Mouse (Mus musculus) activated CD4-positive, CD25-positive, alpha-beta regulatory T cell, adult 9 weeks (primary cell): Measurements from ENCODE around the gene Nkapd1. TPM values are rescaled to one million over a fixed set of nuclear protein-coding genes. Genes with fewer than 3 reads are reported as not detected.

Experiments
- polyA plus RNA-seq: library from polyadenylated mRNA; unstranded; fragments of 100-300 nt; shearing (Covaris generic); gene quantifications from one replicate; pipeline ENCODE4 v1.2.1, GENCODE M21; 2017

Nkapd1 gene
- 20.5 TPM for polyA plus RNA-seq

DNA sequence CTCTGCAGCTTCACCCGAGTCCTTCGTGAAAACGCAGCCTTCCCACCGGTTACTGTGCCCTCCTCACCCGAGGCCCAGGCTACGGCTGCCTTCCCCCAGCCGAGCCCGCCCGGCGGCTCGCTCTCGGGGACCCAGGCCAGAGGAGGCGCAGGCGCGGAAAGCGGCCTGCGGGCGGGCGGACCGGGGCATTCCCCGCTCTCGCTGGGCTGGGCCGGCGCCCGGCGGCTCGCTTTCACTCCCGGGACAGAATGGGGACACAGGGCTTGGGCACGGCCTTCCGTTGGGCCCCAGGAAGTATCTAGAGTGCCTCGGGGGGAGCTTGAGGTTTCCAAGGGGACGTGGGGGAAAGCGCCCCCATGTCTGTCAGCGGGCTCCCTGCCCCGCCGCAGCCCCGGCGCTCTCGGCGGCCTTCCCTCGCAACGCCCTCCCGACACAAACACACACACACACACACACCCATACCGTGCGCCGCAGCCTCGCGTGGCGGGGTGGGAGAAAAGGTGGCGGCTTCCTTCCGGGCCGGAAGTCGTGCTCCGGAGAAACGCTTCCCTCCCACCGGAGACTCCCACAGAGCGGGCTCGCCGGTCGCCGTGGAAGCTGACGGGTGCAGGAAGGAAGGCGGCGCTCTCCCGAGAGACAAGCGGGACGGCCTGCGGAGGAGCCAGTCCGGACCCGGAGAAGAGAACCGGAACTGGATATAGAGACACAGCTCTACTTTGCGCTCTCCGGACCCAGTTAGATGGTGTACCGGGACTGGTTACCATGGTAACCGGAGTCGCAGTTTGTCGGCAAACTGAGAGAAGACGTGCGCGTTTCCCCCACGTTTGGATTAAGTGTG, at the start of gene Nkapd1, which contains the start of gene Pih1d2:
Nkapd1 (minus strand) TSS at position 699 of the 838 bp plus-strand sequence.
Pih1d2 (plus strand) TSS at position 556 of the 838 bp plus-strand sequence.

GRCm38 (mm10) chr9:50659392-50660217, 42.3 kb upstream of the Nkapd1 start, which contains the start of gene Dlat:
Gene Dlat (minus strand): TSS chr9:50659780.

DNA sequence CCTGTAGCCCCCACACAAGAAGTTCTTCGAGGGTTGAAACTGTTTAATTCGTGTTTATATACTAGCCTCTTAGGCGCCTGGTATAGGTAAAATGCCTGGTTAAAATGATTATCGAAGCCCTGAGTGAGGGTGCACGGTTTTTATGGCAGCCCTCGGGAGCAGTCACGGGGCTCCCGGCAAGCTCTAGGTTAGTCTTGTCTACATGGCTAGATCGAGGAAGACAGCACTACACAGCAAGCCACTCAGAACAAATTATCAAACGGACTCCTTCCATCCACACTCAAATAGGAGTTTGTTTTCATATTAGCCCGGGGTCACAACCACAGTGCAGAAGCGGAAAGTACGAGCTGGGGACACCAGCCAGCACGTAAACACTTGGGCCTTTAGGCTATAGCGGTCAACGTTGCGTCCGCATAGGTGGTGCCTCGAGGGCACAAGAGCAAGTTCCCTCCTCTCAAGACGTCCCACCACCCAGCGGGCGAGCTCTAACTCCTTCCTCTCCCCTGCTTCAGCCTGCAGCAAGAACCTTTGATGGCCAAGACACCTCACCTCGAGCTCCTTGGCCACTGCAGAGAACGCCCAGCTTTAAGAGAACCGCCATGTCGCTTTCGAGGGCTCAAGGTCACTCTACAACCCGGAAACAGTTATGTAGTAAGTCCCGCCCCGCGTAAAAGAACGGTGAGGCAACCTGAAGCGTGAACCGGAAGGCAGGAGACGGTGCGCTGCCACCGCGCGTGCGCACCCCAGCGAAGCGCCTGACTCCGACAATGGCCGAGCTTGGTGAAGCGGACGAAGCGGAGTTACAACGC, 13.9 kb downstream of the Nkapd1 start, which contains the start of the genes Sdhd and Timm8b:
Sdhd (minus strand) TSS at position 624 of the 809 bp plus-strand sequence.
Timm8b (plus strand) TSS at position 722 of the 809 bp plus-strand sequence.

GRCm38 (mm10) chr9:50561145-50561917, 55.9 kb downstream of the Nkapd1 start, which contains the start of gene Tex12:
Gene Tex12 (minus strand): TSS chr9:50561325.

Other genes with a start within 250 kb of the Nkapd1 start
- not detected for gene Plet1, start 122.9 kb downstream of the Nkapd1 start, polyA plus RNA-seq
- gene Pts, start 88.7 kb downstream of the Nkapd1 start, polyA plus RNA-seq: 145 TPM
- 5.3 TPM for gene Il18, start 62.6 kb downstream of the Nkapd1 start, polyA plus RNA-seq
- 0.94 TPM for gene Bco2, start 62.3 kb downstream of the Nkapd1 start, polyA plus RNA-seq
- gene Tex12, start 56.1 kb downstream of the Nkapd1 start, polyA plus RNA-seq: not detected
- gene Sdhd, start 13.7 kb downstream of the Nkapd1 start, polyA plus RNA-seq: 171 TPM
- gene Timm8b, start 13.6 kb downstream of the Nkapd1 start, polyA plus RNA-seq: 109 TPM
- 0.77 TPM for gene Pih1d2, start 143 bp downstream of the Nkapd1 start, polyA plus RNA-seq
- gene Dlat, start 42.3 kb upstream of the Nkapd1 start, polyA plus RNA-seq: 36.3 TPM
- 0.34 TPM for gene Dixdc1, start 122.1 kb upstream of the Nkapd1 start, polyA plus RNA-seq
- gene 2310030G06Rik, start 129.1 kb upstream of the Nkapd1 start, polyA plus RNA-seq: not detected
- not detected for gene Cryab, start 133.9 kb upstream of the Nkapd1 start, polyA plus RNA-seq
- gene Hspb2, start 134.9 kb upstream of the Nkapd1 start, polyA plus RNA-seq: not detected
- 10.1 TPM for gene Fdxacb1, start 150.8 kb upstream of the Nkapd1 start, polyA plus RNA-seq
- gene Alg9, start 157.6 kb upstream of the Nkapd1 start, polyA plus RNA-seq: 10.9 TPM
- gene 1110032A03Rik, start 158.1 kb upstream of the Nkapd1 start, polyA plus RNA-seq: 14.7 TPM
- gene Ppp2r1b, start 227.8 kb upstream of the Nkapd1 start, polyA plus RNA-seq: 87.8 TPM